ENCODE assay signal across 8 mouse cellular contexts in genomic region chr4:119247462-119248235, GRCm38 (mm10). TPM values are rescaled to one million over a fixed set of nuclear protein-coding genes. Genes with fewer than 3 reads are reported as not detected.
DNase-seq lines count a peak whose midpoint lies in the region; ATAC-seq and TF ChIP-seq lines count a peak whose summit lies in the region.

No protein-coding gene starts in this region.

- no peak overlapping the region for H3K4me2 ChIP-seq in forebrain, embryonic 15.5 days (replicated peaks)

- no peaks in the 10 kb centered on the region for H3K27me3 ChIP-seq in ES-Bruce4 (ENCODE audit: control insufficient read depth, insufficient read depth, low read length, poor library complexity, severe bottlenecking)
- no peaks in the 10 kb centered on the region for H3K27me3 ChIP-seq in forebrain, embryonic 15.5 days

- WGBS in forebrain, embryonic 15.5 days: 25% methylated on average over 13 of the region's 13 CpGs

- intact Hi-C loops in heart, postnatal 25 days (cut with DNase I): loop anchor here (2.0 to 10.0 kb wide), 6 partner anchors 51 to 420 kb away; partner anchors contain the start of genes Ppcs and Zmynd12

- peak overlapping the region; percentile 14 for H3K9ac ChIP-seq in ES-Bruce4 (ENCODE audit: low read depth, poor library complexity, severe bottlenecking)
- no peak overlapping the region for H3K9ac ChIP-seq in forebrain, embryonic 15.5 days (replicated peaks)

- no peaks in the 10 kb centered on the region for H3K9me3 ChIP-seq in ES-Bruce4 (replicated peaks; ENCODE audit: control insufficient read depth, insufficient read depth, low read length, poor library complexity, severe bottlenecking)
- H3K9me3 ChIP-seq in forebrain, embryonic 15.5 days: no peaks in the 10 kb centered on the region

- no peaks in the 10 kb centered on the region for H3K36me3 ChIP-seq in ES-Bruce4 (ENCODE audit: control insufficient read depth, insufficient read depth, low read length, poor library complexity, severe bottlenecking)
- H3K36me3 ChIP-seq in forebrain, embryonic 15.5 days: peaks cover 16% of the 10 kb centered on the region; the same call in 1 of the 2 replicates

- TF ChIP-seq CTCF in ES-Bruce4 (IDR thresholded peaks at IDR 0.05; ENCODE audit: low read depth, low read length): peak; percentile 89

- DNase-seq in adrenal gland, postnatal 36 days: peak; percentile 87 to 93
- DNase-seq in heart, postnatal 25 days (ENCODE audit: low spot score): peak; percentile 67
- peak; percentile 90 to 91 for DNase-seq in kidney, postnatal 4 days
- peak; percentile 90 for DNase-seq in lung, postnatal 10 days
- DNase-seq in retina, postnatal 7 days (ENCODE audit: low read depth, low spot score): peak; percentile 46
- DNase-seq in thymus, postnatal 36 days: peak; percentile 77 to 81

- TF ChIP-seq EP300 in ES-Bruce4 (IDR thresholded peaks at IDR 0.05; ENCODE audit: insufficient read depth, low read depth, low read length): no peak

- ATAC-seq in forebrain, embryonic 15.5 days (replicated peaks): peak; percentile 72

- H3K4me3 ChIP-seq in ES-Bruce4 (ENCODE audit: low read depth, low read length): no peak overlapping the region
- no peak overlapping the region for H3K4me3 ChIP-seq in forebrain, embryonic 15.5 days

- no peaks in the 10 kb centered on the region for H3K4me1 ChIP-seq in ES-Bruce4 (ENCODE audit: control insufficient read depth, insufficient read depth, low read length)
- peaks cover 31% of the 10 kb centered on the region for H3K4me1 ChIP-seq in forebrain, embryonic 15.5 days

- TF ChIP-seq POLR2A in ES-Bruce4 (IDR thresholded peaks at IDR 0.05; ENCODE audit: insufficient read depth, low read length): no peak

- no peak overlapping the region for H3K27ac ChIP-seq in ES-Bruce4 (ENCODE audit: insufficient read depth, low read length)
- H3K27ac ChIP-seq in forebrain, embryonic 15.5 days (replicated peaks): peak overlapping the region; percentile 25; the same call in 1 of the 2 replicates

RNA-seq across cellular contexts. Expression of gene Cldn19, which starts 7.6 kb away (rescaled TPM):
- 0.15 and 0.35 TPM in 2 replicates for polyA plus RNA-seq in ES-Bruce4 (2011; ENCODE audit: insufficient read depth, insufficient read length, low read depth, missing spikeins)
- total RNA-seq in adrenal gland, postnatal 36 days (2021): under 1 TPM in 1 of 2 experiments, not detected in 1; 0.13 TPM
- 0.70 and 1.0 TPM in 2 replicates for polyA plus RNA-seq in forebrain, embryonic 15.5 days (2015; fragmentation: Nextera tagmentation; extraction: Ambion mirVana)
- under 1 TPM in 1 of 2 experiments, not detected in 1; 0.06 TPM for total RNA-seq in heart, postnatal 25 days (2021)

RNA-seq across cellular contexts. Expression of gene P3h1, which starts 14.9 kb away (rescaled TPM):
- 25.8 and 30.0 TPM in 2 replicates for polyA plus RNA-seq in ES-Bruce4 (2011; ENCODE audit: insufficient read depth, insufficient read length, low read depth, missing spikeins)
- 10 to 100 TPM; 27.4 to 30.5 TPM for total RNA-seq in adrenal gland, postnatal 36 days (2021)
- polyA plus RNA-seq in forebrain, embryonic 15.5 days (2015; fragmentation: Nextera tagmentation; extraction: Ambion mirVana): 8.3 and 9.2 TPM in 2 replicates
- total RNA-seq in heart, postnatal 25 days (2021): 10 to 100 TPM; 15.0 to 15.7 TPM

RNA-seq across cellular contexts. Expression of gene AU022252, which starts 15.1 kb away (rescaled TPM):
- polyA plus RNA-seq in ES-Bruce4 (2011; ENCODE audit: insufficient read depth, insufficient read length, low read depth, missing spikeins): 20.7 and 21.0 TPM in 2 replicates
- total RNA-seq in adrenal gland, postnatal 36 days (2021): 10 to 100 TPM; 25.8 to 26.6 TPM
- 31.5 and 32.8 TPM in 2 replicates for polyA plus RNA-seq in forebrain, embryonic 15.5 days (2015; fragmentation: Nextera tagmentation; extraction: Ambion mirVana)
- 10 to 100 TPM; 21.5 to 23.5 TPM for total RNA-seq in heart, postnatal 25 days (2021)

RNA-seq across cellular contexts. Expression of gene Tmem269, which starts 29.6 kb away (rescaled TPM):
- polyA plus RNA-seq in ES-Bruce4 (2011; ENCODE audit: insufficient read depth, insufficient read length, low read depth, missing spikeins): 0.73 TPM in 1 of 2 replicates, not detected in the other
- total RNA-seq in adrenal gland, postnatal 36 days (2021): not detected
- polyA plus RNA-seq in forebrain, embryonic 15.5 days (2015; fragmentation: Nextera tagmentation; extraction: Ambion mirVana): 0.17 and 0.78 TPM in 2 replicates
- total RNA-seq in heart, postnatal 25 days (2021): not detected

RNA-seq across cellular contexts. Expression of gene Ybx1, which starts 46.8 kb away (rescaled TPM):
- 1,520 and 1,534 TPM in 2 replicates for polyA plus RNA-seq in ES-Bruce4 (2011; ENCODE audit: insufficient read depth, insufficient read length, low read depth, missing spikeins)
- 100 to 1,000 TPM; 639 to 803 TPM for total RNA-seq in adrenal gland, postnatal 36 days (2021)
- polyA plus RNA-seq in forebrain, embryonic 15.5 days (2015; fragmentation: Nextera tagmentation; extraction: Ambion mirVana): 950 and 958 TPM in 2 replicates
- 100 to 1,000 TPM; 786 to 800 TPM for total RNA-seq in heart, postnatal 25 days (2021)
